Mouse (Mus musculus): ENCODE results near the gene Lmtk2.

DNA sequence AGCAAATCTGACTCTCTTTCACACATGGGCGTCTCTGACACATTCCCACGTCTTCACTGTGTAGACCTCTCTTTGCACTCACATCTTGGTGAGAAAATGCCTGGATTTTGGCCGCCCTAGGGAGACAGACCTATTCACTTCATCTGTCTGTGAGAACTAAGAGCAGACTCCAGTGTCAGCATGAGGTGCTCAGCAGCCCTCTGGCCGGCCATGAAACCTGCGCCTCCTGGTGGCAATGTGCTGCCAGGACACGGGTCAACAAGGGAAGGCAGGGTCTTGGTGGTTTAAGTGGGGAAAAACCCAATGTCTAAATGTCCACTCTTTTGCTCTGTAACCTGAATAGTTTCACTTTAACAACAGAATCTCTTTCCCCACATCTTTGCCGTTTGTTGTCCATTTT lies 114.2 kb downstream of the Lmtk2 start:
- TF ChIP-seq CTCF (IDR thresholded peaks at IDR 0.05; ENCODE audit: low read depth) (peak; percentile 90), EP300 (IDR thresholded peaks at IDR 0.05; ENCODE audit: low read depth) (no peak)

Measured in liver, postnatal 0 days (tissue).